Mouse (Mus musculus): ENCODE measurements around the gene Acat2.
A peak's percentile ranks its signal among the peaks of the same experiment; 100 is the strongest.

The Acat2 gene

DNA sequence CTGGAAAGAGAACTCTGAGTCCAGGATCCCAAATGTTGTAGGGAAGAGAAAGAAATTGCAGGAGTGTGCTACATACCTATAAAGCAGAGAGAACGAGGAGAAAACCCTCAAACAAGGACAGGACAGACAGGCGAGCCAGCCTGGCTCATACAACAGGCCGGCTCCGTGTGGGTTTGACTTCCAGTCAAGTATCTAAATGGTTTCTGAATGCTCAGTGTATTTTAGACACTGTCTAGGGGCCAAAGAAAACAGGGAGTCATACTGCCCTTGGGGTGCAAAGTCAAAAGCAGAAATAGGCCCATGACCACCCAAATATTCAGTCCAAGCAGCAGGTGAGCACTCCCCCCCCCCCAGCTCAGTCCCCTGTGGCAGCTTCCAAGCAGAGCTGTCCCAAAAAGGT lies 54.7 kb downstream of the Acat2 start:
- DNase-seq, result no peak

DNA sequence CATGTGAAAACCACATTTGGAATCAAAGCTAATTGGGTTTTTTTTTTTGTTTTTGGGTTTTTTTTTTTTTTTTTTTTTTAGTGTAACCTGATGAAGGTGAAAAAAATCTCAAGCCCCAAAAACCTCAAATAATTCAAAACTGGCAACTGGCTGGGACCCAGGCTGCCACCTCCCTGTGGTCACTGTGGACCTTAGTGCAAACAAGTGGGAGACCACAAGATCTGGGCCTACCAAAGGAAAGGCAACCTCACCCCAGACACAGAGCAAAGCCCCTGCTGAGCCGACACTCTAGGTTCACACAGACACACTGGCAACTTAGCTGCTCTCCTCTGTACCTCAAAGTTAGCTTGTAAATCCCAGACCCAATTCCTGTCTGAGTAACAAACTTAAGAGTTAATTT lies 56.2 kb downstream of the Acat2 start:
- no peak for DNase-seq

DNA sequence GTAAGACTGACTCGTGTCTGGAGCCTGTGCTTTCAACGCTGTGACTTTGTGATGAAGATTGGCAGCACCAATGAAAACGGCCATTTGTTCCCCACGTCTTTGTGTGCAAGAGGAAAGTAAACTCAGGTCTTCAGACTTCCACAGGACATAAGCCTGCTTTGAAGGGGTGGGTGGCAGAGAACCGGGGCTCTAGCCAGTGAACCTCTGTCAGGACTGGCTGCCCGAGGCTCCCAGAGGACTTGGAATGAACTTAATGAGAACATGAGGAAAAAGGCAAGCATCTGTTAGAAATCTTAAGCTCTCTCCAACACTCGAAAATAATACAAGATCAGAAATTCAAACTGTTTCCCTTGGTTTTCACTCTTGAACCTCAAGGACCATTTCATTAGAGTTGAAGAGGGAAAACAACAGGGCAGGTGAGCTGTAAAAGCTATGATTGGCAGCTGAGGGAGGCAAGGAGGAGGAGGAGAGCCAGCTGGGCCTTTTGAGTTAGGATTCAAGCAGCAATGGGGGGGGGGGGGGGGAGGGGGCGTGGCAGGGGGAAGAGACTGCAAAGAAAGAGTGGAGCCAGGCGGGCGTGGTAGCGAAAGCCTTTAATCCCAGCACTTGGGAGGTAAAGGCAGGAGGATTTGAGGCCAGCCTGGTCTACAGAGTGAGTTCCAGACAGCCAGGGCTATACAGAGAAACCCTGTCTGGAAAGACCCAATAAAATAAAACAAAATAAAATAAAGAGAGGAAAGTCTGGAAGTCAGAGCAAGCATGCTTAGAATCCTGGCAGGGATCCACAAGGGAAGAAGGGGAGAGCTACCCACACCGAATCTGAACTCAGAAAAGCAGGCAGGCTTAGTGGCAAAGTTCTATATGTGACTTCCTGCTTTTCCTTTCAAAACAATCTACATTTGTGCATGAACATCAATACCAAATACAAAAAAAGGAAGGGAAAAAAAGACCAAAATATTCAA lies 56.9 kb downstream of the Acat2 start:
- DNase-seq, result peak; percentile 36

DNA sequence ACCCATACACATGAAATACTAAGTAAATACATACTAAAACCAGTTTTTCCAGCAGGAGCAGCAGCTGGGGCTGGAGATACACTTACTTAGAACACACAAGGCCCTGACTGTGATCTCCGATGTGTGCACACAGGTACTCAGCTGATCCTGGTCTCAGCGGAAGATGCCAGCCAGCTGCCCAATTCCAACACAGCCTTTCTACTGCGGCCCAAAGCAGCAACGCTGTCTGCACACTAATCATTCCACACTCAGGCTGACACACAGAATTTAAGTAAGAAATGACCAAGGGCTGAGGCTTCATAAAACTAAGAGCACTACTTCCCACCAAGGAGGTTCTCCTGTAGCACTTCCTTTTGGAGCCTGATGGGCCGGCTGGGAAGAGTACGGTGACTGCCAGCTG lies 58.3 kb downstream of the Acat2 start:
- DNase-seq, result no peak

DNA sequence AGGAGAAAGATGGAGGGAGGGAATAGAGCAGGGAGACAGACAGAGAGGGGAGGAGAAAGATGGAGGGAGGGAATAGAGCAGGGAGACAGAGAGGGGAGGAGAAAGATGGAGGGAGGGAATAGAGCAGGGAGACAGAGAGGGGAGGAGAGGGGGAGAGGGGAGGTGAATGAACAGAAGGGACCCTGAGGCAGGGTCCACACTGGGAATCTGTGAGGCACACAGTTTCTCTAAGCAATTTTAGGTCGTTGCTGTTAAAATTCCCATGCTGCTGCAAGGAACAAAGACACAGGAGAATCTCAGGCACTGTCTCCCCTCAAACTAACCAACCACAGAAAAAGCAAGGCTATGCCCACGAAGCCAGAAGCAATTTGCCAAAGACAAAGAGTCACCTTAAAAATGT lies 61.9 kb downstream of the Acat2 start:
- peak; percentile 14 for DNase-seq

DNA sequence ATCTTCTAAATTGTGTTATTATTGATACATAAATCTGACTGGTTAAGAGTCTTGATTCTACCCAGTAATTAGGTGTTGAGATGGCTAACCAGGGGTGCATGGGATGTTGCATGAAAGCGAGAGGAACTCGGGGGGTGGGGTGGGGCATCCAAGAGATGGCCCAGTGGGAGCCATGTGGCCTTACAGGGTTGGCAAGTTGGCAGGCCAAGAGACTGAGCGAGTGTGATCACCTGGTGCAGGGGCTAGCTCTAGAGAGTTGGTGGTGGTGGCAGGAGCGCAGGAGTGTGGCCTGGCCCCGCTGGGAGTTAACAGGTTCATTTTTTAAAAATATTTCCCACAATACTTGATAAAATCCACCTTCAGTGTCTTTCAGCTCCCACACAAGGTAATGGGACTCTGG lies 62.9 kb downstream of the Acat2 start:
- DNase-seq, result no peak
